Mouse (Mus musculus): Measurements from ENCODE around the gene Anpep. TPM values are rescaled to one million over a fixed set of nuclear protein-coding genes. Genes with fewer than 3 reads are reported as not detected.

The Anpep gene
- 10 to 100 TPM; 36.1 to 59.6 TPM for total RNA-seq (2021)
- long read RNA-seq, experiment 1, partial matches to known transcripts, result 0 of 7 reads
- long read RNA-seq, experiment 1, other reads (novel, unspliced or antisense), result 0 of 7 reads
- long read RNA-seq, experiment 2, partial matches to known transcripts, result 1 of 5 reads
- long read RNA-seq, experiment 2, other reads (novel, unspliced or antisense), result 1 of 5 reads

DNA sequence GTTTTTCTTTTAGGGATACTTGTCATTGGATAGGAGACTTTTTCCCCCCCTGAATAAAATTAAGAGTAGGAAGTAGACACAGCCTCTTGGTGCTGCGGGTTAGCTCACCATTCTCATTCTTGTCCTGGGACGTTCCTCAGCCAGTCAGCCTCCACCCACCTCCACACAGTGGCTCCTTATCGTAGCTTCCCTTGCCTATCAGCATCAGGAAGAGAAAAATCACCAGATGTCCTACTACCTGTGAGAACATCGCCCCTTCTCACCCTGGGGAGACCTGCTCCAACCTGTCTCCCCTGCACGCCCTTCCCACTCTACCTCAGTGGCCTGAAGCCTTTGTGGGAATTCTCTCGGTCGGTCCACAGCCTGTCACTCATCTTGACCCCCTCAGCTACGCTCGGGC is at the start of gene Anpep:
TSS of gene Anpep (minus strand) at position 249 of the 400 bp plus-strand sequence.
- no peak for DNase-seq (ENCODE audit: low spot score in 2 of 2)

DNA sequence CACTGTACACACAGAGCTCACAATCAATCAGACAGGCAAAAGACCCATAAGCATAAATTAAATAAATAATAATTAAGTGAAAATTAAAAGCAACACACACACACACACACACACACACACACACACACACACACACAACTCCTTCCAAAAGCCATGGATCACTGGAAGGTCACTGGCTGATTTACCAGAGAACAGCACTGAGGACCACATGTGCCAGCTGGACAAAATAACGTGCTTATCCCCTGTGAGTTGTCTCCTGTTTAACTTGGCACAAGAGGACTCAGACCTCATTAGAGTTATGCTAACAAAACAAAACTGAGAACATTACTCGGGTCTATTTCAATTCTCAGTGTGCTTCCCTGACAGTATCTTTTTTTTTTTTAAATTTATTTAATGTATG is 46.5 kb upstream of the Anpep start:
- DNase-seq (ENCODE audit: low spot score in 2 of 2), result no peak

DNA sequence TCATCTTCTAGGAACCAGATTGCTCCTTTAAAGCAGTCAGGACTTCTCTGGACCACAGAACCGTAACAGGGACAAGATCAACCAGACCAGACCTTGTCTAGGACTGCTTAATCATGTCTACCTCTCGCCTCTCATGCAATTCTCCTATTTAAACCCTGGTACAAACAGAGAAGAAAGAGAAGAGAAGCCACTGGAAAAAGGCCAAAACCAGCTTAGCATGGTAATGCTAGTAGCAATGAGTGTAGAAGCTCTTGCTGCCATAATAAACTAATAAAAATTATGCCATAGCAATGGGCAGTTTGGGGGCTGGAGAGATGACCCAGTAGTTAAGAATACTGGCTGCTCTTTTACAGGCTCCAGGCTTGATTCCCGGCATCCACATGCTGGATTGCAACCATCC is 46.1 kb upstream of the Anpep start:
- DNase-seq (ENCODE audit: low spot score in 2 of 2), result no peak

DNA sequence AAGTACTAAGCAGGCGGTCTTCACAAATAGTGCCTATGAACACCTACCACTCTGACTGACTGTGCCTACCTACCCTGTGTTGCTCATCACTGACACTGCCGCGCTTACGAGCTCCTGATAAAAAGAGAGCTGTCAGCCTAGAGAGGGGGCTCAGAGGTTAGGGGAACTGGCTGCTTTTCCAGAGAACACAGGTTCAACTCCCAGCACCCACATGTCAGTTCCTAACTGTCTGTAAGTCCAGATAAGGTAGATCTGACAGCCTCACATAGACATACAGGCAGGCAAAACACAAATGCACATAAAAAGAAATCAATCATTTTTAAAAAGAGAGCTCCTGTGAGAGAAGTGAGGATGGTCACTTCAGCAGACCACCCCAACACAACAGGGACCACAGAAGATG is 44.3 kb upstream of the Anpep start:
- no peak for DNase-seq (ENCODE audit: low spot score in 2 of 2)

DNA sequence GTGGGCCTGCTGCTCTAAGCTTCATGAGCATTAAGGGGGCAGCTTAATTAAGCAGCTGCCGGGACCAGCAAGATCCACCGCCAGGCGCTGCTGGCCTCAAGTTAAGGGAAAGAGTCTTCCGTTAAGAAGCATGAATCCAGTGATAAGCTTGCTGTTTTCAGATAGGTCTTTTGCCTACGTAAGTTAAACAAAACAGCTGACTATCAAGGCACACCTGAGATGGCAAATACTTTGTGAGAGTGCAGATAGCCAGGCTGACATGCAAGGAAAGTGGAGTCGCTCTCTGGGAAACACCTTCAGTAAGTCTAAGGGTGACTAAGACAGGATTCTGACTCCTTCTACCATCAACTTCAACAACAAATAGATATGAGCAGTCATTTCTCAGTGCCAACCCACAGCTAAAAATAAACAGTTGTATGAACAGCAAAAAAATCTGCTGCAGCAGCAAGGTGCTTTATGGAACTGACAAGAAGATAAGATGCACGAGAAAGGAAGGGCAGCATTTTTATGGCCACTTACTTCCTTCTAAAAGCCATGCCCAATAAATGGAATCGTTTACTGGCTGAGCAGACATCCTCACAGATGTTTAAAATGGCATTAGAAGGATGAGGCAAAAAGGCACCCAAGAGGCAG is 42.4 kb upstream of the Anpep start:
- no peak for DNase-seq (ENCODE audit: low spot score in 2 of 2)

DNA sequence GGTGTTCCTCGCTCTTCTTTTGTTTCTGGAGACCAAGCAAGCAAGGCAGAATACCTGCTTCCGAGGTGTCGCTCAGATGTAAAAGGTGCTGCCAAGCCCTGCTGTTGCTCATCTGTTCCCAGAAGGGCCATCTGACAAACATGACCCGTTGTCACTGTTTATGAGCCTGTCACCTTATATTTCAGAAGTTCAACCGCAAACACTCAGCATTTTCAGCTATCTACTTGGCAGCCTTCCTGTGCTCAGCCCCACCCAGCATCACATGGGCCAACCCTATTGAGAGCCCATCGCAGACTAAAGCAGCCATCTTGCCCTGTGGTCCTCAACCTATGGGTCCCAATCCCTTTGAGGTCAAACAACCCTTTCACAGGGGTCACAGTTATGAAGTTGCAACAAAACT is 39.9 kb upstream of the Anpep start:
- DNase-seq (ENCODE audit: low spot score in 2 of 2), result no peak

DNA sequence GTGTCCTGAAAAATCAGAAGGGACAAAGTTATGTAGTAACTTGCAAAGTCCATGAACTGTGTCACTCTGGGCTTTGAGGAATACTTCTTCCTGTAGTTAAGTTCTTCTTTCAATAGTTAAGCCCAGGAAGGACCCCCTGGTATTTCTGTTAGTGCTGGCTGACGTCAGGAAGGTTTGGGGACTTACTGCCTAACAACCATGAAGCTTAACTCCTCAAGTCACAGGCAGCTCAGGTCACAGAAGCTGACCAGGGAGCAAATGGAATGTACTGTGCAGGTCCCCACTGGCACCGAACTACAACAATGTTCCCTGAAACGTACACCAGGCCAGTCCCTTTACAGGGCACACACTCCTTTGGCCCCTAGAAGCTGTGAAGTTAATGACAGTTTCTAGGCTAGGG is 34.4 kb upstream of the Anpep start:
- no peak for DNase-seq (ENCODE audit: low spot score in 2 of 2)

DNA sequence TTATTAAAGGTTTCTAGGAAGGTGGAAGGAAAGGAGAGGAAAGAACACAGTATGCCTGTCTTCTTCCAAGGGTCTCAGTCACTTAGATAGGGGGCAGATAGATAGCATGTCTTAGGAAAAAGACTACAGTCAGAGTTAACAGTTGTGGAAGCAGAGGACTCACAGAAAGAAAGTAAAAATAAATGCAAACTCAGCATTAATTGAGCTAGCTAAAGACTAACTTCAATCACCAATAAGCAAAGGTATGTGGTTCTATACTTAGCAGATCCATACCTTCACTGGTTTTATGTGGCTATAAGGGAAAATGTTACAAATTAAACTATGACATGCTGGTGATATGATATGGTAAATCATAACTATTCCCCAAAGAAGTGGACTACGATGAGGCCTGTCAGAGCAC is 33.9 kb upstream of the Anpep start:
- DNase-seq (ENCODE audit: low spot score in 2 of 2), result no peak

DNA sequence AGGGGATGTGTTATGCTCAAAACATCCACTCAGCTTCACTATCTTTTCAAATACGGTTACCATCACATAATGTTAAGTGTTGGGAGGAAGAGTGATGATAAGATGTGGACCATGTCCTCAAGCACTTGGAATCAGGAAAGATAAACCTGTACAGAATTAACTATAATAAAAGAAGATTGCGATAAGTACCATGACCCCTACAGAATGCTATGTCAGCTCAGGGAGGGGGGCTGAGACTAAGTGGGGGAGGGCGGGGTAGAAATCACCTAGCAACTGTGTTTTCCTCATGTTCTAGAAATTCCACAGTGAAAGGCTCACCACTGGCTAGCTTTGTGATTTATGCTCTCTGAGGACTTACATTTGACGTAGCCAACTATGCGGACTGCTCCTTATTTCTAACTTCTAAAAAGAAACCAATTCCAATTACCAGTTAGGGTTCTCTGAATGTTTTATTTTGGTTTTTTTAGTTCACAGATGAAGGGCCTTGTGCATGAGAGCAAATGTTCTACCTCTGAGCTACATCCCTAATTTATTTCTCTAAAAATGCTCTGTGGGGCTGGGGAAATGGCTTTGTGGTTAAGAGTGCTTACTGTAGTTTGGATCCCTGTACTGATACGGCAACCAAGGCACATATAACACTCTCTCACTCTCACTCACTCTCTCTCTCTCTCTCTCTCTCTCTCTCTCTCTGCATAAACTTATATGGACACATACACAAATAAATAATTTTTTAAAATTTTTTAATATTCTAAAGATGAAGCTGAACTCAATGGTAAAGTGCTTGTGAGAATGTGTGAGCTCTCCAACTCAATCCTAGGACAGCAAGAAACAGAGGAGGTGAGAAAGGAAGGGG is 31.9 kb upstream of the Anpep start:
- no peak for DNase-seq (ENCODE audit: low spot score in 2 of 2)

DNA sequence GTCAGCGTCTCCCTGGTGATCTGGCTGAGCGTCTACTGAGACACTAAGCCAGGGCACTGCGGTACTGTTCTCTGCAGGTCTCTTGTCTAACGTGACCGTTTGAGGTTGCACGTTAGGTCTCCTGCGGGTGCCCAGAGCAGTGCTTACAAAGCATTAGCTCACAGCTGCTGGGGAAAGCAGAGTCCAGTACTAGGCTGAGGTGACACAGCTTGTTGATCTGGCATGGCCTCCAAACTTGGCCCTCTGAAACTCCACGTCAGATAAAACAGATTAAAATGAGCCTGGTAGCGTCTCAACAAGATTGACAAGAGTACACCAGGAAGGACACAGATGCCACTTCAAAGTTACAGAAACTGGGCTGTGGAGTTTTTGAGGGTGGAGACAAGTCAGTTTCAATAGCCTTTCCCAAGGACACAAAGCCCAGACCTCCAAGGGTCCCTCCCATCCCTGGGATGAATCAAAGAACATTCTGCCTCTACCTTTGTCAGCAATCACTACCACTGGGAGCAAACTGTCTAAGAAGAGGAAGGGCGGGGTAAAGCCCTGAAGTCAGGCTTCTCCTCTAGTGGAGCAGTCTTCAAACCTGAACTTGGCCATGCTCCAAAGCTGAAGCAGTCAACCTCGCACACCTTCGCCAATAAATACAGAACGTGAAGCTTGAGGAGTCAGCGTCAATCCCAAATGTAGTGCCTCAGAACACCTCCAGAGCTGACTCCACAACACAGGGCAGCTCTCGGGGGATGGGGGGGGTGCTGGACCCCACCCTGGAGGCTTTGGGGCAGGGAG is 29.8 kb upstream of the Anpep start:
- no peak for DNase-seq (ENCODE audit: low spot score in 2 of 2)

DNA sequence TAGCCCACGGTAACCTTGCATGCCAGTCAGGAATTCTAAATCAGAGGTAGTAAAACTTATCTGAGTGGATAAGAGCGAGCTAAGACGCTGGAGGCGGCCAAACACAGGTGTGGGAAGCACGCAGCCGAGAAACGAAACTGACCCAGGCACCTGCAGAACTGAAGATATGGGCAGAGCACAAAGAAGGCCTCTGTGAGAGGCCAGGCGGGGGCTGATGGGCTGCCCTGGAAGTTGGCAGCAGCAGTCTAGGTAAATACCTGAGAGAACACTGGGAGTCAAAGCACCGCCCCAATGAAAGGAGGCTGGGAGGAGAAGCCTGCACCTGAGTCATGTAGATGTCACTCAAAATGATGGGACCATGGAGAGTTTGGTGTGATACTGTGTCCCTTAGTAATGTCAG is 27.7 kb upstream of the Anpep start:
- DNase-seq (ENCODE audit: low spot score in 2 of 2), result no peak

DNA sequence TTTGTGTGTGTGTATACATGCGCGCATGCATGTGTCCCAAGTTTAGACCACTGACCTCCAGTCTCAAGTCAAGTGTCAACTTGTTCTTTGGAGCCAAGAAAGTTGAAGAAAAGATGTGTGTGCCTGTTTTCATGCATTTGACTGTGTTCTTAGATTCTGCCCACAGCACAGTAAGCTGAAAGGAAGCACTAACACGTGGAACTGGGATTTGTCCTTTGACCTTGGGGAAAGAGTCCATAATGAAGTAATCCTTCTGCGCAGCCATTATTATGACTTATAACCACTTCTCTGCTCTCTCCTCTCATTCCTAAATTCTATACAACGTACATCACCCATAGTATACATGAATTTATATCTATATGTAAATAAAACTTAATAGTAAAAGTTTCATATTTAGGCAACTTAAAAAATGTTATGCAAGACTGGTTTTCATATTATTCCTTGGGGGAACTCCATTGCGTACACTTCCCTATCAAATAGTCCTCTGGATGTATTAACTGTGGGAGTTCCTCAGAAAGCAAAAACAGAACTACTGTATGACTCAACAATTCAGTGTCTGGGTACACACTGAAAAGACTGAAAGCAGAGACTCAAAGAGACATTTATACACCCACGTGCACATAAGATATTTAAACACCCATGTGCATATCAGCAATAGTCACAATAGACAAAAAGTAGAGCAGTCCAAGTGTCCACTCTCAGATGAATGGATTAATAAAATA is 22.9 kb upstream of the Anpep start:
- no peak for DNase-seq (ENCODE audit: low spot score in 2 of 2)

DNA sequence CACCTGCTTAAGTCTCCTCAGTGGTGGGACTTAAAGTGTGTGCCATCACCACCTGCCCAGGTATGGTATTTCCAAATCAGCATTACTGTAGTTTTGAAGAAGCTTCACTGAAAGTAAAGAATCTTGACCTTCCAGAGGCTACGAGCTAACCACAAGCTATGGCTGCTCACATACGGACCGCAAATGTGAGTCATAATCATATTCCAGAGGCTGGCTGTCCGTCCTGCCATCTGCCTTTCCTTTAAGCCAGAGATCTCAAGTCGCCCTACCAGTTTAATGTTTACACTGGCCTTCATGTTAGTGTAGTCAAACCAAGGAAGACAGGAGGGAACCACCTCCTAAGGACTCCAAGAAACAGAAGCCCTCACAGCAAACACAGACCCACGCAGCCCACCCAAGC is 21.0 kb upstream of the Anpep start:
- no peak for DNase-seq (ENCODE audit: low spot score in 2 of 2)

DNA sequence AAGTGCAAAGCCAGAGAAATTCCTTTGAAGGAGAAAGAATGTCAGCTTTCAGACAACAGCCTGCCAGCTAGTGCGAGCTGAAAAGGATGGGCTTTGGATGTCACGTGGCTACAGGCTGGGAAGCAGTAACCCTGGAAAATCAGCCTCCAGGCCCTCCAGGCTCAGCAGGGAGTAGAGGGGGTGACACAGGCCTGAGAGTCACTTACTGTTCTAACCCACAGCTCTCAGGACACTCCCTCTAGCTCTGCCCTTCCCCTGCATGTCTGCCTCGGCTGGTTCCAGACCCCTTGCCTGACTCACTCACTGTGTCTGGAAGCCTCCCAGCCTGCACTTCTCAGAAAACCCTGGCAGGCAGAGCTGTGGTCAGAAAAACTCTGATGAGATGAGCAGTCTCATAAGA is 20.1 kb upstream of the Anpep start:
- DNase-seq (ENCODE audit: low spot score in 2 of 2), result no peak

DNA sequence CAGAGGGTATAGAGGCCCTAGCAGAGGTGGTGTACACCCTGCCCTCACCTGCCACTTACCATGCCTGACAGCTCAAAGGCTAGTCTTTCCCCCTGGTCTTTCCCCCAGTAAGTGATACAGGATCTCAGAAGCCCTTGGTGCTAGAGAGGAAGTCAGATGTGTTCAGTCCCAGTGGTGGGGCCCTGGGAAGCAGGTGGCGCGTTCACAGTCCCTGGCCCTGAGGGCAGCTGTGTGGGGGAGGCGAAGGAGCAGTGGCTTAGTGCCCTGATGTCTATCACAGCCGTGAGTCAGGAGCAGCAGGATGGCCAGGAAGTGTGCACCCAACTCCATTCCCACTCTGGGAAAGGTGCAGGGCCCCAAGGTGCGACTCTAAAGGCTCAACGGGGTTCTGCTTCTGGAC is 19.2 kb upstream of the Anpep start:
- DNase-seq (ENCODE audit: low spot score in 2 of 2), result no peak

DNA sequence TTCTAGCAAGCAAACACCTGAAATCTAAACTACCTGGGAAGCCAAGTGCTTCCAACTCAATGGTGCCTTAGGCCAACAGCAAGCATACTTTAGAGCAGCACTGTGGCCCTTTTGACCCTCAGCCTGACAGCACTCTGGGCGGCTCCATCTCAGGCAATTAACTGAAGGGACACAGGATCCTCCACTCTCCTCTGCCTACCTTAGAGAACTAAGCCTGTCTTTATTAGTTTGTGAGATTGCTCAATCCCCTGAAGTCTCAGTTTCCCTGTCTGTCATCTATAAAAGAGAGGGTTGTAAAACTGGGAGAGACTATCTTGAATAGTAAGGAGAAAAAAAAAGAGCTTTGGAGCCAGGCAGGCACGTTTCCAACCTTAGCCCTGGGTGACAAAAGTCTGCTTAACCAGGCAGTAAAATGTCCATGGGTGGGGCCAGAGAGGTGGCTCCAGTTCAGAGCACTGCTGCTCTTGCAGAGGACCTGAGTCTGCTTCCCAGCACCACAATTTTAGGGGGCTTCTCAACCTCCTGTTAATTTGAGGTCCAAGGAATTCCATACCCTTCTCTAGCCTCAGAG is 17.7 kb upstream of the Anpep start:
- DNase-seq (ENCODE audit: low spot score in 2 of 2), result no peak

DNA sequence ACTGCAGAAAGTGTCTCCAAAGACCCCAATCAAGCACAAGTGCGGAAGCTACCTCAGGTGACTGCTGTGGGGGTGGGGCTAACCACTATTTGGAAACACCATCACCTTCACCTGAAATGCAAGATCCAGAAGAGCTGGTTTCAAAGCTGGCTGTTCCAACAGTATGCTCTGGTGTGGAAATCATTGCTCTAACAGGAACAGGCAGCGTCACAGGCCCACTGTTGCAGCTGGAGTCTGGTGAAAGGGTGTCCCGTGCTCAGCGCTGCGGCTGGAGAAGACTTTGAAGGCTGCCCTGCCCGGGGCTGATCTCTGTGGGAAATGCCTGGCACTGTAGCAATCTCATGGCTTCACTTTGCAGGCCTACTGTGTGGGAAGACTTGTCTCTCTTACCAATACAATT is 12.5 kb upstream of the Anpep start:
- no peak for DNase-seq (ENCODE audit: low spot score in 2 of 2)

DNA sequence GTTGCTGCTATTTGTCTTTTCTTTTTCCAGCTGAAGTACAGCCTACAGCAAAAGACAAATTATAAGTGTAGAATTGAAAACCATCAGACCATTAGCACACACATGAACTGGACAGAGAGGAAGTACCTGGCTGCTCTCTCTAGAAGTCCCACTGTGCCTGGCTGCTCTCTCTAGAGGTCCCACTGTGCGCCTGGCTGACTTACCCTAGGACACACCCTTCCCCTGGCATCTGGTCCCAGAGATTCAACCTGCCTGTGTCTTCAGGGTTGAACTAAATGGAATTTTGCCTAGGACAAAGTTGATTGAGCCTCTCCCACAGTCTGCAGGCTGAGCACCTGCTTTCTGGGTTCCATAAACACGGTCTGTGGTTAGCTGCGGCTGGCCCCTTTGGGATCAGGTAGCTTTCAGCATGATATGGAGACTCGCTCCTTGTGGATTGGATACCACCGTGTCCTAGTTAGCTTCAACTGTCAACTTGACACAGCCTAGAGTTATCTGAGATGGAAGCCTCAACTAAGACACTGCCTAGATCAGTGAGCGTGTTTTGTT is 11.0 kb upstream of the Anpep start:
- no peak for DNase-seq (ENCODE audit: low spot score in 2 of 2)

DNA sequence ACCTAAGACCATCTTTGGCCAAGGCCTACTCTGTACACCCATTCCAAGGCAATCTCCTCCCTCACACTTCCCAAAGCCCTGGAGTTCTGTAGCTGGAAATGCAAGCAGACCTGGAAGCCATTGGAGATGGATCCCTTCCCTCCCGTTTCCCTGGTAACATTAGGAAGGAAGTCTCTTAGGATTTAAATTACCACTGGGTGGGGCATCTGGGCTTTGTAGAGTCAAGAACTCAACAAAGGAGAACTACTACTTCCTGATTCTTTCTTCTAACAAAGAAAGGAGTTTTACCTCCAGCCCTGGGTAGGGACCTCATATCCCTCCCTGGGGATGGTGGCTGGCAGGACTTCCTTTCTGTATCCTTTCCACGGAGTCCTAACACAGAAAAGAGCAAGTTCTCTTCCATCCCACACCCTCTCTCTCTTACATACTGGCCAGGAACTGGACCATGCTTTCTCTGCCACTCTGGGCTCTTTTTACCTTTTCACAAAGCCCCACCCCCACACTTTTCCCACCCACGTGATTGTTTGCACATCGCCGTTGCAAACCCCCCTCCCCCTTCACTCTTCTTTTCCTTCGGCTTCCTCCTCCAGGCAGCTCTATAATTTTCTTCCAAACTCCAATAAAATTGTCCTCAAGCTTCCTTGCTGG is 8.3 kb upstream of the Anpep start:
- no peak for DNase-seq (ENCODE audit: low spot score in 2 of 2)

DNA sequence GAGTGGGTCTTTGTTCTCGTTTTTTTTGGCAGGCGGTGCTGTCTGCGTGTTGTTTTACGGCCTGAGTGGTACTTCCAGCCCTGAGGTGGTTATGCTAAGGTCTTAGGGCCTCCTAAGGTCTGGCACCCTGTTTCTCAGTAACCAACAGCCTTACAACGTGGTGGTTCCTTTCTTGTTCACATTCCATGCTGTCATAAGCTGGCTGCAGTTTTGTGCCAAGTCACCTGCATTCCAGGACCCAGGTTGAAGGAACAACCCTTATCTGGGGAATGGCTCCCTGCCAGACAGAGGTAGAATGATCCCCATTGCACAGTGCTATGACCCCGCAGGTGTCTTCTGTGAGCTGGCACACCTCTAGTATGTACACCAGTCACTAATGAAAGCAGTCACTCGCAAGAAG is 7.6 kb upstream of the Anpep start:
- no peak for DNase-seq (ENCODE audit: low spot score in 2 of 2)

All from adrenal gland, postnatal 4 days (tissue).